Mouse (Mus musculus) layer of hippocampus, postnatal 14 days (tissue): Measurements from ENCODE around the gene Miga2. TPM values are rescaled to one million over a fixed set of nuclear protein-coding genes. Genes with fewer than 3 reads are reported as not detected.

Experiments
- DNase-seq, 2 experiments: peaks; one replicate each; pipeline ENCODE4 v3.0.0; 2021 to 2022; ENCODE audit warnings: low spot score in 2 of 2, mixed read lengths in 1 of 2
- long read RNA-seq, 2 experiments: library from polyadenylated mRNA; stranded (forward); transcript quantifications; one replicate each; pipeline ENCODE4 v2.0.0; 2021
- total RNA-seq, 2 experiments: library from RNA; stranded (reverse); gene quantifications; 2 replicates each; pipeline ENCODE4 v1.2.3; 2021

The Miga2 gene
- 100 to 1,000 TPM; 105 to 115 TPM for total RNA-seq
- long read RNA-seq, experiment 1, transcript Miga2-201 (16 exons, 3,381 nt): major isoform, 36 of 67 reads
- long read RNA-seq, experiment 1, partial matches to known transcripts: 12 of 67 reads
- long read RNA-seq, experiment 1, other reads (novel, unspliced or antisense): 18 of 67 reads
- long read RNA-seq, experiment 2, transcript Miga2-201 (16 exons, 3,381 nt): major isoform, 36 of 68 reads
- long read RNA-seq, experiment 2, transcript Miga2-202 (16 exons, 3,586 nt): minor isoform, 5 of 68 reads
- long read RNA-seq, experiment 2, partial matches to known transcripts: 5 of 68 reads
- long read RNA-seq, experiment 2, other reads (novel, unspliced or antisense): 19 of 68 reads

- peak; percentile 96 to 99 for DNase-seq
Observed at GRCm38 (mm10) chr2:30363773-30364650, at the start of gene Miga2. Miga2 (plus strand) TSS chr2:30364233.

GRCm38 (mm10) chr2:30316136-30316535, 47.9 kb upstream of the Miga2 start:
- no peak for DNase-seq

GRCm38 (mm10) chr2:30316955-30317354, 47.1 kb upstream of the Miga2 start:
- no peak for DNase-seq

DNA sequence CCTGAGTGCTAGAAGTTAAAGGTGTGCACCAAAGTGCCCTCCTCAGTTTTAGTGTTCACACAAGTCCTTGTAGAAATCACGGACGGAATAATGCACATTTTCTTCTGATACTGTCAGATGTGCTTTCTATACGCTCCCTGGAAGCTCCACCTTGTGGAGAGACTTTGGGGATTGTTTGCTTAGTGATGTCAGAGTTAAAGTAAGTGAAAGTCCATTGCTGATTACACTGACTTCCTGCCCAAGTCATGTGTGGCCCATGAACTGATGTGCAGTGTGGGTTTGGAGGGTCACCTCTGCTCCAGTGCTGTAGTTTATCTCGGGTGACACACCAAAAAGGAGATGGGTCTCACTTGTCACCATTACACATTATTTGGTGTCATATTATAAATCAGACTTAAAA, 44.8 kb upstream of the Miga2 start:
- DNase-seq: no peak

- no peak for DNase-seq
Observed at GRCm38 (mm10) chr2:30323111-30323510, 40.9 kb upstream of the Miga2 start.

DNA sequence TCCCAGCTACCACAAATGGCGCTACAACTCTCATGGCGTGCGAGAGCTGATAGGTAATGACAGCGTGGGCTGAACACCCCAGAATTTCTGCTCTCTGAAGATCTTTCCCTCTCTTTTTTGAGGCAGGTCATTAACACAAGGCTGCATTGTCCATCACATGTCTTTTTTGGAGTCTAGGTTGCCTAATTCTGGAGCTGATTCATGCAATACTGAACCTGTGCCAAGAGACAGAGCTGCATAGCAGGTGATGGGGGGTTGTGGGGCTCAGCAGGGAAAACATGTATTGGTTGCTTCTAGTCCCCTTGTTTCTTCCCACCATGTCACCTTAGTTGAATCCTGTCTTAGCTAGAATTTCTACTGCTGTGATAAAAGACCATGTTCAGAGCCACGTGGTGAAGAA, 38.7 kb upstream of the Miga2 start:
- no peak for DNase-seq

DNA sequence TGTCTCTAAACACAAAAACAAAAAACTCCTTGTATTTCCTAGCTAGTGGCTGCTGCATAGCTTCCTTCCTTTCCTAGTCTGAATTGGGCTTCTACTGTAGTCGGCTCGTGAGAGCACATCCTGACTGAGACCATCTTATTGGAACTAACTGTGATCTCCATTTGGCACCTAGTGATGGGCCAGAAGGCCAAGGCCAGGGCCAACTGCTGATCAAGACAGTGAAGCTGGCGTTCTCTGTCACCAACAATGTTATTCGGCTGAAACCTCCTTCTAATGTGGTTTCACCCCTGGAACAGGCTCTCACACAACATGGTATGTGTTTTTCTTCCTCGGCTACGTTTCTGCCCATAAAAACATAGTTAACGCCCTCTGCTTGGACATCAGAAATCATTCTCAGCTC, 36.8 kb upstream of the Miga2 start:
- no peak for DNase-seq

DNA sequence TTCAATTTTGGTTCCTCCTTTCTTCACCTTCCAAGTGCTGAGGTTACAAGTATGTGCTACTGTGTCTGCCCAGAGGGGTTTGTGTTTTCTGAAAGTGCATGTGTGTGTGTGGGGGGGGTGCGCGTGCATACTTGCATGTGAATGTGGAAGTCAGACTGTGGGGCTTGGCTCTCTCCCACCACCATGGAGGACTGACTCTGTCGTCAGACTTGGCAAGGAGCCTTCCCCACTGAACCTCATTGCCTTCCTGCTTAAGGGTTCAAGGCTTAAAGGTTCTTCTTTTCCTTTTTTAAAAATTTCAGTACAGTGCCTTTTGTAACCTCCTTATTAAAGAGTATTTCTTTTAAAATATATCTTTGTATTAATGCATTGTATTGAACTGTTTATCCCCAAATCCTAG, 35.2 kb upstream of the Miga2 start:
- no peak for DNase-seq

- DNase-seq: no peak
Observed at GRCm38 (mm10) chr2:30335324-30335723, 28.7 kb upstream of the Miga2 start.

- no peak for DNase-seq
Observed at GRCm38 (mm10) chr2:30336174-30336915, 27.7 kb upstream of the Miga2 start.

GRCm38 (mm10) chr2:30337179-30337578, 26.9 kb upstream of the Miga2 start:
- DNase-seq: no peak

DNA sequence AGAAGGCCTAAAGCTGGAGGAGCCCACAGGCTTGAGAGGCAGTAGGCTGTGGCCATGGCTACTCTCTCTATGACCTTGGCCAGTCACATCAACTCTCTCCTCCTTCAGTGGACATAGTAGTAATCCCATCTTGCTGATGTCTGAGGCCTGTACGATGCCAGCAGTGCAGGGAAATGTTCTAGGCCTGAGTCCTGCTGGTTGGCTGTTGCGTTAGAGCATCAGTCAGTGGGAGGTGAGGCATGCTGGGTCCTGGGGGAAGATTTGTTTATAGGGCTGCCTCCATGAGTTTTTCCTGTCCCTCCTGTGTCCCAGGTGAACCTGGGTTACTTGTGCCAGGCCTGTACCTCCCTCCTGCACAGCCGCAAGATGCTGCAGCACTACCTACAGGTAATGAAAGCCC, 22.0 kb upstream of the Miga2 start:
- no peak for DNase-seq

- DNase-seq: no peak
Observed at GRCm38 (mm10) chr2:30342544-30342943, 21.5 kb upstream of the Miga2 start.

DNA sequence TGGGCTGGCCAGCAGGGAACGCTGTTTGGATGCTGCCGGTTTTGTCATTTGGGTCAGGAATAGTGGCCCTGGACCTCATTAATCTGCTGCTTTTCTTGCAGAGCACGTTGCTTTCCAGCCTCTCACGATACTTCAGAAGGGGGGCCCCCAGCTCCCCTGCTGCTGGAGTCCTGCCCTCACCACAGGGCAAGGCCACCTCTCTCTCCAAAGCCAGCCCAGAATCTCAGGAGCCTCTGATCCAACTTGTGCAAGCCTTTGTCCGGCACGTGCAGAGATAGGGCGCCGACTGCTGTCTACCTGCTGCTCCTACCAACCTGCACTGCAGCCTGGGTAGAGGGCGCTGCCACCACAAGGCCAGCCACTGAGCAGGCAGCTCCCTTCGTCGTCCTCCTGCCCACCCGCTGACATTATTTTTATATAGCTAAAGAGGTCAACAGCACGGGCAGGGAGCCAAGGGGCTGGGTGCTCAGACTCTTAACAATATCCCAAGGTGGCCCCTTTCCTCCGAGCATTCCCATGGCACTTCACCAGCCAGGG, 20.4 kb upstream of the Miga2 start:
- DNase-seq: peak in 1 of 2 experiments; percentile 35

DNA sequence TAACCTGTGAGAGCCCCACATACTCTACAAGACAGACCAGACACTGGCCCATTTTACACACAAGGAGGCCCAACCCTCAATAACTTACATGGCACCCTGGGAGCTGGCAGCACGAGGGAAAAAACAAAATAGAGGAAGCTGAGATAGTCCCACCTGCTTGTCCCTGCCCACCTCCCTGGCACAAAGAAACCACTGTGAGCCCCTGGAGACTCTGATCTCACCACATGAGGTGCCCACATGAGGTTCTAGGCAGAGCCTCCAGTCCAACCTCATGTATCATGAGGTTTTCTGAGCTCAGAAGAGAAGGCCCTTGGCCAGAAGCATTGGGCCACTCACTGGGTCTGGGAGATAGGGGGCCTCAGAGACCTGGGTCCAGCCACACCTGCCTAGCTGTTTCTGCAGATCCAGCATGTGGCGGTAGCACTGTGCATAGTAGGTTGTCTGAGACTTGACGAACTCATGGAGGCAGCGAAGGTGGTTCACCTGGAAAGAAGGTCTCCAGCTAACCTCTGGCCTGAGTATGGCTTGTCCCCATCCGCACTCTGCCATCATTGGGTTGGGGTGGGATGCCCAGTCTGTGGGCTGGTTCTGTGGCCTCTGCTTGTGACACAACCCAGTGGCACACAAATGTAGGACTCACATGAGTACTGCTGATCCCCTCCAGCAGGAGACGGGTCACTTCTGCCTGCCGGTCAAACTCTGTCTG, 17.9 kb upstream of the Miga2 start:
- no peak for DNase-seq

DNA sequence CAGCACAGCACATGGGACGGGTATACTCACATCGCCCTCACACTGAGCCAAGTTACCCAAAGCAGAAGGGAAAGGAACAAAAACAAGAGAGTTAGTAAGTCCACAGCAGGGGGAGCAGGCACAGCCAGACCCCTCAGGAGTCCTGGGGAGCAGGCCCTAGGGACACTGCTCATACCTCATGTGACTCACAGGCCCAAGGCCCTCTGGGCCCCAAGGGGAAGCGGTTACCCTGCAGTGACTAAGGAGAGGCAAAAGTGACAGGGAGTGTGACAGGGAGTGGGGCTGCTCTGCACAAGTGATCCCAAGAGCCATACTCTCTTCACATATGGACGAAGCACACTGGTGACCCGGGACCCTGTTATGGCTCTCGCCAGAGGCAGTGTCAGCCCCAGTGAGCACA, 14.8 kb upstream of the Miga2 start:
- DNase-seq: no peak

GRCm38 (mm10) chr2:30351149-30351548, 12.9 kb upstream of the Miga2 start:
- DNase-seq: no peak

DNA sequence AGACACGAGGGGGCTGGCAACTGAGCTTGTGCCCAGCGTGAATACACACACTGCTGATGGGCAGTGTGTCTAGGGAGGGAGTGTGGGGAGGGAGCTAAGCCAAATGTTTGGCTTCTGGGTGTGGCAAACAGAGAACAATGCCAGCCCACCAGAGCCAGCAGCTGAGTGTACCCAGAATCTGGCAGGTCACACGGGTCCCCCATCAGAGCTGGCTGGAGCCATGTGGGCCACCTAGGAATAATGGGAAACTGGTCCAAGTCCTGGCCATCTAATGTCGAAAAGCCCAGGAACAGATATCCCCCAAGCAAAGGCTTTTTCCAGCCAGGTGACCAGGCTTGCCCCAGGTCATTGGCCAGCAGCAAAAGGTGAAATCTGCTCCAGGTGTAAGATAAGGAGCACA, 8.2 kb upstream of the Miga2 start:
- DNase-seq: no peak

DNA sequence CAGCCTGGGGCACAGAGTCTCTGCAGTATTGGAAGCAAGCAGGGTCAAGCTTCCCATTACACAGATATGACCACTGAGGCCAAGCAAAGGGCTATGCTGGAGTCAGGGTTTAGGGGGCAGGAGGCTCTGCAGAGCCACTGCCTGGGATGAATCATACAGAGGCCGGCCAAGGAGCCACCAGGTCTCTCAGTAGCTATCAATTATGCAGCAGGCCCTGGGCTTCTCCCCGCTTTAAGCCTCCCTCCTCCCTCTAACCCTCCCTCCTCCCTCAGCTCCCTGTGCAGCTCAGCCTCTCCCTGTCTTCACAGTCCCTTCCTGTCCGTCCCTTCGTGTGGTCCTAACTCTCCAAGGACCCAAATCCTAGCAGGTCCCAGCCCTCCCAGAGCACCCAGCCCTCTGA, 7.8 kb upstream of the Miga2 start:
- no peak for DNase-seq

DNA sequence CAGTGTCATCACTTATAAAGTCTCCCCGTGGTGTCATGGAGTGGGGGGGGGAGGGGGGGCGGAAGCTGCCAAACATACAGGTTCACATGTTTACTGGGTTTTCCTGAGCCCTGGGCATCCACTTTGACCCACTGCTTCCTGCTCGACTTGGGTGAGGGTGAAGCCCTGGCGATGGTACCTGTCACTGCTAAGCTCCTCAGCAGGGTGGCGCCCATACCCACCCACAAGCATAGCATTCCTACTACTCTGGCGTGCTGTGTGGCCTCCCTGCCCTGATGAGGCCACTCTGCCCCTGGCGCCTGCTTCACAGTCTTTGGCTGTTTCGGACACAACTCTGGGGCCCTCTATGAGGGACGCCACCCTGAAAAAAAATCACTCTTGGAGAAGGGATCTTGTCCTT, 7.1 kb upstream of the Miga2 start:
- no peak for DNase-seq
